Mouse (Mus musculus): ENCODE data around the gene Ube2l3. TPM values are rescaled to one million over a fixed set of nuclear protein-coding genes. Genes with fewer than 3 reads are reported as not detected.

Gene Ube2l3
- polyA plus RNA-seq, 1 experiment from 2014 or later: 422 TPM

DNA sequence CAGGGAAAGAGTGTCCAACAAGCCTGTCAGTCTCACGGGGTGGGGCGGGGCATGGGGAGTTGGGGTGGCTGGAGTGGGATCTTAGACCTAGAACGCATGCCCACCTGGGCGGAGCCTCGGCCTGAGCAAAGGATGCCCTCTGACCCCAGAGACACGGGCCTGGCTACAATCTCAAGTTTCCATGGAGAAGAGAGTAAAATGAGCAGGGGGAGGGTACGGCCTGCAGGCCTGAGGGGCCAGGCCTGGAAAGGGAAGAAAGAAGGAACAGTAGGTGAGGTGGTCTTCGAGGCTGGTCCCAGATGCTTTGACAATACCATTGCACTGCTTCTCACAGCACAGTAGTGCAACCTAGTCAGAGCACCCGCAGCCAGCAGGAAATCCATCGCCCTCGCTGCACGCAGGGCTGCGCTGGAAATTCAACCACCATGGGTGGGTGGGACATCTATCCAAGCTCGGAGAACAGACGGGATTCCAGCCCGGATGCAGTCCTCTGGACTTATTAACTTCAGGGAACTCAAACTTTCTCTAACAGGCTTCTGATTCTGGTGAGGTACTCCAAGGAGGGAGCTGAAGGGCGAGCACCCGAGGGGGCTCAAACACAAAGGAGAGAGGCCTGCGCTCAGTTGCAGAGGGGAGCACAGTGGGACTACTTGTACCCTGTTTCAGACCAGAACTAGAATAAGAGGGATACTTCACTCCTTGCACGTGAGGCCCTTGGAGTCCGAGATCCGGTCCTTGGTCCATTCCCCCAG, 78.2 kb downstream of the Ube2l3 start:
- peak; percentile 58 for ATAC-seq (ENCODE audit: low FRiP score)
- WGBS: 2% methylated on average over 22 of the region's 22 CpGs
- H3K27ac ChIP-seq (ENCODE audit: low read depth, low read length): peak overlapping the region; percentile 58
- peaks cover 4% of the 10 kb centered on the region; the same call in 1 of the 2 replicates for H3K36me3 ChIP-seq (ENCODE audit: control insufficient read depth, insufficient read depth, low read length)
- no peaks in the 10 kb centered on the region for H3K9me3 ChIP-seq (ENCODE audit: control insufficient read depth, low read length)
- peak; percentile 77 for DNase-seq (ENCODE audit: low spot score)
- peak overlapping the region; percentile 80 for H3K4me2 ChIP-seq (replicated peaks; ENCODE audit: low read depth, low read length)
- no peaks in the 10 kb centered on the region for H3K27me3 ChIP-seq (ENCODE audit: control insufficient read depth, insufficient read depth, low read length)
- peak overlapping the region; percentile 66 for H3K9ac ChIP-seq (ENCODE audit: low read depth, low read length)
- H3K4me3 ChIP-seq (ENCODE audit: low read depth, low read length): peak overlapping the region; percentile 56
- no peaks in the 10 kb centered on the region; the same call in none of the 2 replicates for H3K4me1 ChIP-seq (replicated peaks; ENCODE audit: control insufficient read depth, insufficient read depth, low read length)

DNA sequence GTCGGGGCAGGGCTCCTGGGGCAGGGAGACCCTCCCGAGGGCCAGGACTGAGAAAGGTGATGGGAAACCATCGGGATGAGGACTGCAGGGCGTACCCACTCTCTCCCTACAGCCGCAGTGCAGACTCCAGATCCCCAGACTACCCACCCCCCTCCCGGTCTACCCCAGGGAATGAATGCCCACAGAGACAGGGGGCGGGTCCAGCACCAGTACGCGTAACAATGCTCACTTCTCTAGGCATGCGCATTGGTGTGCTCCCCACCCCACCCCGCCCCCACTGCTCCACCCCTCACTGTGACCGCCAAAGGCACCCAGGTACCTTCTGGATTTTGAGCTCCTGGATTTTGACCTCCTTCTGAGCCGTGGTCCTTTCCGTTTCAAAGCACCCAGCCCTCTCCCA, 80.9 kb downstream of the Ube2l3 start:
- H3K27ac ChIP-seq (ENCODE audit: low read depth, low read length): 0 out of 2 replicates have a peak overlapping the region, but pooled peaks have one; percentile 7
- no peak overlapping the region for H3K4me2 ChIP-seq (replicated peaks; ENCODE audit: low read depth, low read length)
- no peaks in the 10 kb centered on the region for H3K9me3 ChIP-seq (ENCODE audit: control insufficient read depth, low read length)
- DNase-seq (ENCODE audit: low spot score): peak; percentile 14
- H3K4me3 ChIP-seq (ENCODE audit: low read depth, low read length): no peak overlapping the region
- H3K27me3 ChIP-seq (ENCODE audit: control insufficient read depth, insufficient read depth, low read length): no peaks in the 10 kb centered on the region
- H3K9ac ChIP-seq (ENCODE audit: low read depth, low read length): no peak overlapping the region
- 45% methylated on average over 14 of the region's 14 CpGs for WGBS
- H3K36me3 ChIP-seq (ENCODE audit: control insufficient read depth, insufficient read depth, low read length): peaks cover 4% of the 10 kb centered on the region
- H3K4me1 ChIP-seq (replicated peaks; ENCODE audit: control insufficient read depth, insufficient read depth, low read length): no peaks in the 10 kb centered on the region; the same call in none of the 2 replicates
- ATAC-seq (ENCODE audit: low FRiP score): no peak

DNA sequence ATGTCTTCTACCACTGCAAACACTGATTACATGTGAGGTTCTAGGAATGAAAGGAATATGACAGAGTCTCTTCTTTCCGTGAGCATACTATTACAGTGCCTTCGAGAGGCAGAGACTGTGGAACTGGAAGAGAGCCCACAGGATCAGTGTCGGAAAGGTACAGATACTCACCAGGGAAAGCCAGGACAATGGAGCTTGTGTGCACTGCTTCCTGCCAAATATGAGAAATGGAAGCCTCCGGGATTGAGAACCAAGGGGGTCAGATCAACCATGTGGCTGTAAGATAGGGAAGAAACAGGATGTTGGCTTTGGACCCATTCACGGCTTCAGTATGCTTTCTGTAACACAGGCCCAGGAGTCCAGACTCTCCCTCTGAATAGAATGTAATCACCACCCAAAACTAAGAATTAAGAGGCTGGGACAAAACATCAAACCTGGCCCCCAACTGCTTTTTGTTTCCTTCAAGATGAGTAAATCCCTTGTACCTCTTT, 85.1 kb downstream of the Ube2l3 start:
- Histone ChIP-seq H3K27me3 (ENCODE audit: control insufficient read depth, insufficient read depth, low read length) (no peaks in the 10 kb centered on the region), H3K4me3 (ENCODE audit: low read depth, low read length) (no peak overlapping the region), H3K9ac (ENCODE audit: low read depth, low read length) (no peak overlapping the region), H3K27ac (ENCODE audit: low read depth, low read length) (no peak overlapping the region), H3K36me3 (ENCODE audit: control insufficient read depth, insufficient read depth, low read length) (peaks cover 11% of the 10 kb centered on the region), H3K4me1 (replicated peaks; ENCODE audit: control insufficient read depth, insufficient read depth, low read length) (no peaks in the 10 kb centered on the region), H3K9me3 (ENCODE audit: control insufficient read depth, low read length) (no peaks in the 10 kb centered on the region), H3K4me2 (replicated peaks; ENCODE audit: low read depth, low read length) (no peak overlapping the region)
- DNase-seq (ENCODE audit: low spot score) (no peak), ATAC-seq (ENCODE audit: low FRiP score) (no peak)
- WGBS: 90% methylated on average over 5 of the region's 5 CpGs

DNA sequence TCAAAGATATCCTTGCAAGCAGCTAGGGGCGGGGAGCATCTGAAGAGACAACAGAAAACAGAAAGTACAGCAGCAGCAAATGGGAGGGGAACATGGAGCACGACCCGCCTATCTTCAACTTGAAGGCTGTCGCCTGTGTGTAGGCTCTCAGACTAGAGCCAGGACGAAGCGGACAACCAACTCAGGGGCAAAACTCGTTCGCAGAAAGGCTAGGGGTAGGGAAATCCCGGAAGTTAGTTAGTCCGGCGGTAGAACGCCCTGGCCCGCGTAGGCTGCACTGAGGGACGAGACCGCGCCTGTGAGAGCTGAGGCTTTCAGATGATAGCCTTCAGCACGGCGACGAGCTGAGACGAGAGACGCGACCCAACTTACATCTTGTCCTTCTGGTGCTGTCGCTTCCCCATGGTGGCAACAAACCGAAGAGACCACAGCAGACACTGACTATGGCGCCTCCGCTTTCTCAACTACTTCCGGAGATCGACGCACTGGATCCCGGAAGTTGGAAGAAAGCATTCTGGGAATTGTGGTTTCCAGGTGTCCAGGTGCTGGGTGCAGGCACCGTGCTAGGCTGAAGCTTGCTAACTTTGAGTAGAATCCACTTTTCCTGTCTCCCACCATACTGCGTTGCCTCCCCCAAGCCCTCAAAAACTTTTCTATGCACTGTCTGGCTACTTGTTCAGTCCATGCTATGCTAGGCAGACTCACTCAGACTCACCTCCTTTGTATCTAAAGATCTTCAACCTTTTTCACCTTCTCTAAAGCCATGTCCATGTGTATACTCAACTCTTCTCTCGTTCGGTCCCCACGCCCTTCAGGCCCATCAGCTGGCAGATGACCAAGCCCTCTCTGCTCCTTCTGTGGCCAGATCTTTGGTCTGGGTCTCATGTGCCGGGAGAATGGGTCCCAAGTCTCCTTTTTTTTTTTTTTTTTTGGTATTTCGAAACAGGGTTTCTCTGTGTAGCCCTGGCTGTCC, 91.4 kb downstream of the Ube2l3 start, which contains the start of gene Ppil2:
Gene Ppil2 (minus strand): TSS at position 487 of the 973 bp plus-strand sequence.
- ATAC-seq (ENCODE audit: low FRiP score): peak; percentile 90
- WGBS: 9% methylated on average over 38 of the region's 38 CpGs

DNA sequence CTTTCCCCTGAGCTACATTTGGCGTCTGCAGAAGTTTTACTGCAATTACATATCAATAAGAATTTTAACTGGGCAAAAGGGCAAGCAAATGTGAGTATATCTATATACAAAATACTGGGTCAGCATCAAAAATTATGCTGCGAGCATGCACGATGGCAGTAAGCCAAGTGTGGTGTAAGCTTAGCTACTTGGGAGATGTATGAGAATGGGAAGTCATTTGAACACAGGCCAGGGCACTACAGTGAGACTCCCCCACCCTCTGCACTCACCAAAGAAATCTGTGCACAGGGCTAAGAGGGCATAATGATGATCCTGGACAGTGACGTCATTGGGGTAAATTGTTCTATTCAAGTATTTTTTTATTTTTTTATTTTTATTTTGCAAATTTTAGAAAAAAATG, 97.8 kb downstream of the Ube2l3 start:
- no peaks in the 10 kb centered on the region for H3K27me3 ChIP-seq (ENCODE audit: control insufficient read depth, insufficient read depth, low read length)
- H3K36me3 ChIP-seq (ENCODE audit: control insufficient read depth, insufficient read depth, low read length): peaks cover 9% of the 10 kb centered on the region; the same call in 1 of the 2 replicates
- H3K4me3 ChIP-seq (ENCODE audit: low read depth, low read length): no peak overlapping the region
- no peak overlapping the region for H3K27ac ChIP-seq (ENCODE audit: low read depth, low read length)
- H3K9me3 ChIP-seq (ENCODE audit: control insufficient read depth, low read length): no peaks in the 10 kb centered on the region
- WGBS: 93% methylated on average over 4 of the region's 4 CpGs
- DNase-seq (ENCODE audit: low spot score): no peak
- H3K4me1 ChIP-seq (replicated peaks; ENCODE audit: control insufficient read depth, insufficient read depth, low read length): no peaks in the 10 kb centered on the region
- H3K4me2 ChIP-seq (replicated peaks; ENCODE audit: low read depth, low read length): no peak overlapping the region
- no peak overlapping the region for H3K9ac ChIP-seq (ENCODE audit: low read depth, low read length)
- no peak for ATAC-seq (ENCODE audit: low FRiP score)

More for the DNA sequence above, 91.4 kb downstream of the Ube2l3 start, which contains the start of gene Ppil2:
- H3K36me3 ChIP-seq (ENCODE audit: control insufficient read depth, insufficient read depth, low read length): peaks cover 7% of the 10 kb centered on the region; the same call in 1 of the 2 replicates
- H3K9ac ChIP-seq (ENCODE audit: low read depth, low read length): peak within 1 kb of the TSS; percentile 79
- peak within 1 kb of the TSS; percentile 90 for H3K4me3 ChIP-seq (ENCODE audit: low read depth, low read length)
- no peaks in the 10 kb centered on the region for H3K9me3 ChIP-seq (ENCODE audit: control insufficient read depth, low read length)
- peak; percentile 83 for DNase-seq (ENCODE audit: low spot score)
- no peaks in the 10 kb centered on the region for H3K27me3 ChIP-seq (ENCODE audit: control insufficient read depth, insufficient read depth, low read length)
- no peak within 1 kb of the TSS for H3K27ac ChIP-seq (ENCODE audit: low read depth, low read length)
- no peaks in the 10 kb centered on the region; the same call in 1 of the 2 replicates for H3K4me1 ChIP-seq (replicated peaks; ENCODE audit: control insufficient read depth, insufficient read depth, low read length)
- peak within 1 kb of the TSS; percentile 41 for H3K4me2 ChIP-seq (replicated peaks; ENCODE audit: low read depth, low read length)

DNA sequence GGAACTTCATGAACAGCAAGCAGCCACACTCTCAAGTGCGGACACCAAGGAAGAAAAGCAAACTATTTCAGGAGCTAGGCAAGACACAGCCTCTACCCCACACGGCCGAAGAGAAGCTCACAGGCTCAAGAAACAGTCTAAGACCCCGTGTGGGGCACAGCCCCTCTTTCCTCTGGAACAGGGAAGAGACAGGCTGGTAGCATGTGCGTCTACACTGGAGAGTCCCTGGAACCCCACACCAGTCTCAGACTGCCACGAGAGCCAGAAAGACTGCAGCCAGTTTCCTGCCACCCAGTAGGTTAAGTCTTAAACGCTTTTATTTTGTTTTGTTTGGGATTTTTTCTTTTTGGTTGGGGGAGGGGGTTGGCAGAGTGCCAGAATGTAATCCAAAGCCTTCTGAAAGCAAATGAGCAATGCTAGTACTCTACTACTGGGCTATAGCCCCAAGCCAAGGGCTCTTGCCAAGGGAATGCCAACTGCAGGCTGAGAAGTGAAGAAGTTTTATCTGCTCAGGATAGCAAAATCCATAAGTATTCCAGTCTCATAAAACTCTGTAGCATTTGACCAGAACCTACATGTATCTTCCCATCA, 99.7 kb downstream of the Ube2l3 start:
- Histone ChIP-seq H3K4me3 (ENCODE audit: low read depth, low read length) (no peak overlapping the region), H3K27me3 (ENCODE audit: control insufficient read depth, insufficient read depth, low read length) (no peaks in the 10 kb centered on the region), H3K27ac (ENCODE audit: low read depth, low read length) (no peak overlapping the region), H3K9ac (ENCODE audit: low read depth, low read length) (no peak overlapping the region), H3K4me2 (replicated peaks; ENCODE audit: low read depth, low read length) (no peak overlapping the region), H3K36me3 (ENCODE audit: control insufficient read depth, insufficient read depth, low read length) (peaks cover 10% of the 10 kb centered on the region; the same call in 1 of the 2 replicates), H3K4me1 (replicated peaks; ENCODE audit: control insufficient read depth, insufficient read depth, low read length) (no peaks in the 10 kb centered on the region), H3K9me3 (ENCODE audit: control insufficient read depth, low read length) (no peaks in the 10 kb centered on the region)
- 86% methylated on average over 7 of the region's 7 CpGs for WGBS
- DNase-seq (ENCODE audit: low spot score): no peak
- ATAC-seq (ENCODE audit: low FRiP score): no peak

MicroRNAs within 50 kb of the gene (microRNA counts, 519-probe panel; counts per million panel counts)
- microRNA mmu-miR-130b (6,350 counts per million, percentile 90 among the panel's probes with 10 or more counts), microRNA mmu-miR-301b (4,042 counts per million, percentile 37 among the panel's probes with 10 or more counts)

Other genes starting within 250 kb of the Ube2l3 start
- 199 and 208 TPM in 2 replicates for gene Mapk1, start 219.3 kb downstream of the Ube2l3 start, polyA plus RNA-seq (2014; fragmentation: Nextera tagmentation; extraction: Ambion mirVana)
- gene Ypel1, start 133.0 kb downstream of the Ube2l3 start, polyA plus RNA-seq (2014; fragmentation: Nextera tagmentation; extraction: Ambion mirVana): 91.6 and 108 TPM in 2 replicates
- gene Ppil2, start 91.4 kb downstream of the Ube2l3 start, polyA plus RNA-seq (2014; fragmentation: Nextera tagmentation; extraction: Ambion mirVana): 149 and 154 TPM in 2 replicates
- 98.3 and 107 TPM in 2 replicates for gene 2610318N02Rik, start 77.5 kb downstream of the Ube2l3 start, polyA plus RNA-seq (2014; fragmentation: Nextera tagmentation; extraction: Ambion mirVana)
- gene Sdf2l1, start 70.3 kb downstream of the Ube2l3 start, polyA plus RNA-seq (2014; fragmentation: Nextera tagmentation; extraction: Ambion mirVana): 67.1 and 70.9 TPM in 2 replicates
- 11.4 and 11.9 TPM in 2 replicates for gene Ydjc, start 58.0 kb downstream of the Ube2l3 start, polyA plus RNA-seq (2014; fragmentation: Nextera tagmentation; extraction: Ambion mirVana)
- gene Ccdc116, start 55.4 kb downstream of the Ube2l3 start, polyA plus RNA-seq (2014; fragmentation: Nextera tagmentation; extraction: Ambion mirVana): 0.31 and 1.0 TPM in 2 replicates
- 0.78 and 1.0 TPM in 2 replicates for gene Rimbp3, start 6.0 kb upstream of the Ube2l3 start, polyA plus RNA-seq (2014; fragmentation: Nextera tagmentation; extraction: Ambion mirVana)
- 7.9 and 8.7 TPM in 2 replicates for gene Hic2, start 30.9 kb upstream of the Ube2l3 start, polyA plus RNA-seq (2014; fragmentation: Nextera tagmentation; extraction: Ambion mirVana)
- gene Tmem191c, start 73.4 kb upstream of the Ube2l3 start, polyA plus RNA-seq (2014; fragmentation: Nextera tagmentation; extraction: Ambion mirVana): 5.7 and 7.7 TPM in 2 replicates
- gene Serpind1, start 128.7 kb upstream of the Ube2l3 start, polyA plus RNA-seq (2014; fragmentation: Nextera tagmentation; extraction: Ambion mirVana): 0.24 and 0.74 TPM in 2 replicates
- 8.3 and 9.0 TPM in 2 replicates for gene Snap29, start 203.3 kb upstream of the Ube2l3 start, polyA plus RNA-seq (2014; fragmentation: Nextera tagmentation; extraction: Ambion mirVana)
- 43.4 and 45.3 TPM in 2 replicates for gene Pi4ka, start 203.7 kb upstream of the Ube2l3 start, polyA plus RNA-seq (2014; fragmentation: Nextera tagmentation; extraction: Ambion mirVana)
- 79.1 and 87.5 TPM in 2 replicates for gene Crkl, start 249.3 kb upstream of the Ube2l3 start, polyA plus RNA-seq (2014; fragmentation: Nextera tagmentation; extraction: Ambion mirVana)

All from hindbrain, embryonic 11.5 days (tissue).